Mouse (Mus musculus): Measurements from ENCODE around the gene Ugt1a6a.

GRCm38 (mm10) chr1:88264237-88264868 is 129.7 kb downstream of the Ugt1a6a start:
- TF ChIP-seq CTCF (IDR thresholded peaks at IDR 0.05; ENCODE audit: borderline replicate concordance, insufficient read depth, low read length): no peak
- no peak for TF ChIP-seq POLR2A (IDR thresholded peaks at IDR 0.05; ENCODE audit: low read depth, low read length)
